Comparison of ENCODE assay signal across 8 mouse cellular contexts in the genomic region with DNA sequence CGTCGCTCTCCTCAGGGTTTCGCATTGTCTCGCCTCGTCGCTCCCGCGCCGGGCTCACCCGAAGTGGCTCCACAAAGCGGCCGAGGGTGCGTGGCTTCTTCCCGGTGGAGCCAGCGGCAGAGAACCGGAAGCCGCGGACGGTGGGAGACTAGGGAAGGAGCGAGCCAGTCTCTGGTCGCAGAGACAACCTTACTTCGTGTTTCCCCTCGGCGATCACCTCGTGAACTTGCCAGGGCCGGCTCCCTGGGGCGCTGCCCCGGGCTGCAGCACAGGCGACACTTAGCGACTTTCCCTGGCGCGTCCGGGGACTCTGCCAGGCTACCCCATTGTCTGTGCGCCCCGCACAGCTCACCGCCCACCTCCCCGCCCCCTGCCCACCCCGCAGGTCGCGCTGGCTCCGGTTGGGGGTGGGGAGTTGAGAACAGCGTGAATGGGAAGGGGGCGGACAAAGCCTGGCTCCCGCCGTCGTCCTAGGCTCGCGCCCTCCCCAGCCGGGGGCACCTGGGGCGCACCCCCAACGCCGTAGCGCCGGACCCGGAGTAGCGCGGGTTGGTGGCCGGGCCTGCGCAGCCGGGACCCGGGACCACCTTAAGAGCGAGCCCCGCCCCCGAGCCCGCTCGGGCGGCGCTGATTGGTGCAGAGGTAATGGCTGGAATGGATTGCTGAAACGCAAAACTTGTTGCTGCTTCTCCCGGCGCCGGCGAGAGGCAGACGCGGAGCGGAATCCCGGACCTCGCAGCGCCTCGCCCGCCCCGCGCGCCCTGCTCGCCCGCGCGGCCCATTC. TPM values are rescaled to one million over a fixed set of nuclear protein-coding genes. Genes with fewer than 3 reads are reported as not detected.
A peak's percentile ranks its signal among the peaks of the same experiment; 100 is the strongest.
DNase-seq lines count a peak whose midpoint lies in the region; ATAC-seq and TF ChIP-seq lines count a peak whose summit lies in the region.

A gene (plus strand): TSS at position 772 of the 784 bp plus-strand sequence.

- no peak for TF ChIP-seq CTCF in E14TG2a.4 (conservative IDR thresholded peaks at IDR 0.05; ENCODE audit: low read length)
- TF ChIP-seq CTCF in olfactory bulb, adult 2 months (IDR thresholded peaks at IDR 0.05; ENCODE audit: insufficient read depth, low read depth, low read length): no peak

- H3K27me3 ChIP-seq in E14TG2a.4 (ENCODE audit: insufficient read depth, low read length): peaks cover 84% of the 10 kb centered on the region
- no peaks in the 10 kb centered on the region for H3K27me3 ChIP-seq in forebrain, embryonic 16.5 days (replicated peaks; ENCODE audit: control insufficient read depth, insufficient read depth, low read length)
- H3K27me3 ChIP-seq in liver, embryonic 15.5 days: peaks cover 96% of the 10 kb centered on the region

- peak within 1 kb of the TSS; percentile 98 for H3K27ac ChIP-seq in forebrain, embryonic 16.5 days (ENCODE audit: low read length)
- no peak within 1 kb of the TSS for H3K27ac ChIP-seq in liver, embryonic 15.5 days (replicated peaks)
- no peak within 1 kb of the TSS for H3K27ac ChIP-seq in olfactory bulb, adult 2 months (ENCODE audit: insufficient read depth, low read depth, low read length)

- H3K36me3 ChIP-seq in E14TG2a.4 (ENCODE audit: insufficient read depth, low read length): no peaks in the 10 kb centered on the region
- H3K36me3 ChIP-seq in forebrain, embryonic 16.5 days (ENCODE audit: control insufficient read depth, insufficient read depth): peaks cover 7% of the 10 kb centered on the region
- H3K36me3 ChIP-seq in liver, embryonic 15.5 days (replicated peaks): no peaks in the 10 kb centered on the region

- H3K4me3 ChIP-seq in E14TG2a.4 (replicated peaks; ENCODE audit: low read length): peak within 1 kb of the TSS; percentile 81
- H3K4me3 ChIP-seq in forebrain, embryonic 16.5 days (replicated peaks; ENCODE audit: low read length): peak within 1 kb of the TSS; percentile 71
- peak within 1 kb of the TSS; percentile 57 for H3K4me3 ChIP-seq in liver, embryonic 15.5 days (replicated peaks)
- H3K4me3 ChIP-seq in olfactory bulb, adult 2 months (ENCODE audit: insufficient read depth, low read depth, low read length): peak within 1 kb of the TSS; percentile 71

- H3K4me2 ChIP-seq in forebrain, embryonic 16.5 days (ENCODE audit: low read length): peak within 1 kb of the TSS; percentile 68
- H3K4me2 ChIP-seq in liver, embryonic 15.5 days: peak within 1 kb of the TSS; percentile 66

- no peaks in the 10 kb centered on the region for H3K9me3 ChIP-seq in E14TG2a.4 (ENCODE audit: low read length)
- H3K9me3 ChIP-seq in forebrain, embryonic 16.5 days (ENCODE audit: control insufficient read depth, low read length): no peaks in the 10 kb centered on the region
- H3K9me3 ChIP-seq in liver, embryonic 15.5 days (replicated peaks): no peaks in the 10 kb centered on the region

- TF ChIP-seq POLR2A in olfactory bulb, adult 2 months (IDR thresholded peaks at IDR 0.05; ENCODE audit: insufficient read depth, low read depth, low read length): peak; percentile 32; the same call in 1 of the 2 replicates

- ATAC-seq in forebrain, embryonic 16.5 days: peak; percentile 94
- ATAC-seq in liver, embryonic 15.5 days (ENCODE audit: insufficient read depth): peak; percentile 67

- H3K9ac ChIP-seq in forebrain, embryonic 16.5 days (replicated peaks; ENCODE audit: low read depth, low read length): peak within 1 kb of the TSS; percentile 89
- H3K9ac ChIP-seq in liver, embryonic 15.5 days: peak within 1 kb of the TSS; percentile 40

- intact Hi-C loops in heart, postnatal 14 days (cut with DNase I): loop anchor here (2.0 to 10.0 kb wide), 6 partner anchors 50 to 598 kb away; no protein-coding TSS in a partner anchor

- WGBS in forebrain, embryonic 16.5 days: under 1% methylated on average over 86 of the region's 88 CpGs
- under 1% methylated on average over 88 of the region's 88 CpGs for WGBS in liver, embryonic 15.5 days (ENCODE audit: insufficient replicate concordance)
- under 1% methylated on average over 79 of the region's 88 CpGs for WGBS in olfactory bulb, adult 2 months

- peaks cover 45% of the 10 kb centered on the region for H3K4me1 ChIP-seq in E14TG2a.4 (replicated peaks; ENCODE audit: low read depth, low read length)
- H3K4me1 ChIP-seq in forebrain, embryonic 16.5 days (replicated peaks; ENCODE audit: control insufficient read depth, insufficient read depth, low read length): peaks cover 30% of the 10 kb centered on the region
- H3K4me1 ChIP-seq in liver, embryonic 15.5 days (replicated peaks): peaks cover 18% of the 10 kb centered on the region
- peaks cover 39% of the 10 kb centered on the region for H3K4me1 ChIP-seq in olfactory bulb, adult 2 months (ENCODE audit: control insufficient read depth, insufficient read depth, low read length)

- peak; percentile 24 for DNase-seq in cerebellum, adult 11-12 months
- DNase-seq in heart, postnatal 14 days: peak; percentile 92 to 94
- DNase-seq in layer of hippocampus, adult 11-12 months (ENCODE audit: low spot score): peak; percentile 91
- DNase-seq in thymus, postnatal 0 days (ENCODE audit: low spot score): peak; percentile 67

RNA-seq across cellular contexts. Expression of the gene that starts here (rescaled TPM):
- 99.6 and 106 TPM in 2 replicates for polyA plus RNA-seq in forebrain, embryonic 16.5 days (2015; fragmentation: Nextera tagmentation; extraction: Ambion mirVana)
- 10 to 100 TPM; 17.3 to 18.3 TPM for total RNA-seq in heart, postnatal 14 days (2021)
- 1.2 and 1.4 TPM in 2 replicates for polyA plus RNA-seq in liver, embryonic 15.5 days (2015; fragmentation: Nextera tagmentation; extraction: Ambion mirVana)
- polyA plus RNA-seq in olfactory bulb, adult 2 months (2012; ENCODE audit: insufficient read depth, insufficient read length, low replicate concordance, missing spikeins): not detected in 2 replicates
- polyA plus RNA-seq in thymus, postnatal 0 days (2015; fragmentation: Nextera tagmentation; extraction: Ambion mirVana): 2.7 and 2.9 TPM in 2 replicates

Comparison
In these comparisons a context has a peak if more than half of its experiments do, and no peak if none do; other contexts are left out.
1. RNA of the gene that starts here (polyA plus RNA-seq): 99.6 to 106 TPM in forebrain, embryonic 16.5 days; 2.7 to 2.9 TPM in thymus, postnatal 0 days, 1.2 to 1.4 TPM in liver, embryonic 15.5 days and not detected in olfactory bulb, adult 2 months; every median in the first group is over 10 times any median in the second.
2. DNase-seq: peak in every context shown above with its lines; median percentile 93 in heart, postnatal 14 days; 91 in layer of hippocampus, adult 11-12 months; 67 in thymus, postnatal 0 days; 24 in cerebellum, adult 11-12 months.
3. Peak in every context shown above with its lines, with median percentiles within 50 percentile points of each other: H3K4me3 ChIP-seq.